Mouse (Mus musculus) heart, adult 2 months (tissue): ENCODE measurements at regions not wholly inside any gene's neighbourhood (a gene's known extent, or its start where the extent isn't known, plus 50 kb on each side); places are given as distances from the start of the nearest gene placed in this dataset.
A peak's percentile ranks its signal among the peaks of the same experiment; 100 is the strongest.

Source experiments
- CTCF ChIP-seq: fragments of 200-600 bp; IDR thresholded peaks from 2 replicates; pipeline ENCODE4 v1.8.1; 2022; ENCODE audit warnings: antibody characterized with exemption, mild to moderate bottlenecking, moderate library complexity
- EP300 ChIP-seq: fragments of 200-500 bp; IDR thresholded peaks from 2 replicates; pipeline ENCODE4 v1.6.1; 2011; ENCODE audit warnings: low read depth, low read length, control low read depth; ENCODE audit not compliant: insufficient read depth
- POLR2A ChIP-seq: fragments of 200-500 bp; IDR thresholded peaks from 2 replicates; pipeline ENCODE4 v1.6.1; 2011; ENCODE audit warnings: mild to moderate bottlenecking, low read depth, low read length, control low read depth; ENCODE audit not compliant: insufficient read depth

DNA sequence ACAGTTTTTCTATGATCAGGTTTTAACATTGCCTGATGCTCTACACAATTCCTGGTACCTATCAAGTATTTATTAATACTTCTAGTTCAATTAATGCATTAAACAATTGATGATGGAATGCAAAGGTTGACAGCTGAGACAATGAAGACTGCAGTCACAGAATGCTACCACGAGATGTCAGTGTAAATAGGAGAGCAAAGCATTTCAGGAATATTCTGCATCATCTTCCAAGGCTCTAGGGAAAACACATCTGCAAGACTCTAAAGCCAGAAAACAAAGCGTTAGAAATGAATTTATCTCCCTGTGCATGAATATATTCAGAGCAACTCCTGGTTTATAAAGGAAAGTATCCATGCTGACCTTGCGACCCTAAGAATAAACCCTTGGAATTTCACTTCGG lies 210.6 kb downstream of the Trib2 start:
- TF ChIP-seq CTCF (peak; percentile 99; the same call in 1 of the 2 replicates), POLR2A (no peak), EP300 (no peak)
